Mouse (Mus musculus): ENCODE results near the gene Llph.

Gene Llph

GRCm38 (mm10) chr10:120218996-120219395 is 7.9 kb upstream of the Llph start:
- no peak for DNase-seq (ENCODE audit: low spot score in 2 of 2)

- peak in 1 of 2 experiments; percentile 15 for DNase-seq (ENCODE audit: low spot score in 2 of 2)
These were observed 7.1 kb upstream of the Llph start for GRCm38 (mm10) chr10:120219578-120220359.

- no peak for DNase-seq (ENCODE audit: low spot score in 2 of 2)
These were observed 6.1 kb upstream of the Llph start for GRCm38 (mm10) chr10:120220776-120221175.

GRCm38 (mm10) chr10:120231718-120232117 is 4.8 kb downstream of the Llph start:
- DNase-seq (ENCODE audit: low spot score in 2 of 2): peak; percentile 62 to 80

GRCm38 (mm10) chr10:120233655-120234367 is 6.9 kb downstream of the Llph start:
- peak in 1 of 2 experiments; percentile 39 for DNase-seq (ENCODE audit: low spot score in 2 of 2)

- no peak for DNase-seq (ENCODE audit: low spot score in 2 of 2)
These were observed 10.0 kb downstream of the Llph start for GRCm38 (mm10) chr10:120236855-120237254.

- DNase-seq (ENCODE audit: low spot score in 2 of 2): no peak
These were observed 11.4 kb downstream of the Llph start for GRCm38 (mm10) chr10:120238241-120238640.

GRCm38 (mm10) chr10:120239476-120239875 is 12.6 kb downstream of the Llph start:
- no peak for DNase-seq (ENCODE audit: low spot score in 2 of 2)

GRCm38 (mm10) chr10:120242421-120242820 is 15.6 kb downstream of the Llph start:
- DNase-seq (ENCODE audit: low spot score in 2 of 2): no peak

- no peak for DNase-seq (ENCODE audit: low spot score in 2 of 2)
These were observed 18.8 kb downstream of the Llph start for GRCm38 (mm10) chr10:120245681-120246080.

- peak; percentile 47 to 63 for DNase-seq (ENCODE audit: low spot score in 2 of 2)
These were observed 20.3 kb downstream of the Llph start for GRCm38 (mm10) chr10:120246994-120247750.

GRCm38 (mm10) chr10:120250911-120251683 is 24.2 kb downstream of the Llph start:
- no peak for DNase-seq (ENCODE audit: low spot score in 2 of 2)

GRCm38 (mm10) chr10:120251791-120252190 is 24.9 kb downstream of the Llph start:
- DNase-seq (ENCODE audit: low spot score in 2 of 2): no peak

- no peak for DNase-seq (ENCODE audit: low spot score in 2 of 2)
These were observed 25.9 kb downstream of the Llph start for GRCm38 (mm10) chr10:120252800-120253199.

GRCm38 (mm10) chr10:120257231-120257630 is 30.4 kb downstream of the Llph start:
- peak; percentile 9 for DNase-seq (ENCODE audit: low spot score in 2 of 2)

GRCm38 (mm10) chr10:120267790-120268189 is 40.9 kb downstream of the Llph start:
- no peak for DNase-seq (ENCODE audit: low spot score in 2 of 2)

GRCm38 (mm10) chr10:120269946-120270345 is 43.1 kb downstream of the Llph start:
- DNase-seq (ENCODE audit: low spot score in 2 of 2): no peak

- peak; percentile 44 to 67 for DNase-seq (ENCODE audit: low spot score in 2 of 2)
These were observed 43.9 kb downstream of the Llph start for GRCm38 (mm10) chr10:120270777-120271176.

GRCm38 (mm10) chr10:120271318-120271717 is 44.4 kb downstream of the Llph start:
- no peak for DNase-seq (ENCODE audit: low spot score in 2 of 2)

GRCm38 (mm10) chr10:120271879-120272269 is 45.0 kb downstream of the Llph start:
- no peak for DNase-seq (ENCODE audit: low spot score in 2 of 2)

- no peak for DNase-seq (ENCODE audit: low spot score in 2 of 2)
These were observed 45.5 kb downstream of the Llph start for GRCm38 (mm10) chr10:120272270-120272883.

Measured in natural killer cell, adult 2 months (primary cell).